Mouse (Mus musculus) limb, embryonic 10.5 days (tissue): ENCODE data around the gene Pid1. TPM values are rescaled to one million over a fixed set of nuclear protein-coding genes. Genes with fewer than 3 reads are reported as not detected.
"Not testable (repeated sequence)": the region's sequence is repeated elsewhere in the genome, so short reads cannot be mapped to it uniquely, and the experiment has no call there.

Source experiments
- DNase-seq: peaks from one replicate; pipeline ENCODE4 v3.0.0-alpha.2; 2017; ENCODE audit warnings: low spot score
- H3K27ac ChIP-seq: fragments of 300-500 bp; sonication (generic); 2 replicates; pipeline ENCODE4 v1.5.1; 2016; ENCODE audit warnings: mild to moderate bottlenecking
- H3K27me3 ChIP-seq: fragments of 300-500 bp; sonication (generic); 2 replicates; pipeline ENCODE4 v1.6.1; 2016; ENCODE audit warnings: low read depth, mild to moderate bottlenecking; ENCODE audit not compliant: poor library complexity, severe bottlenecking
- H3K36me3 ChIP-seq: fragments of 300-500 bp; sonication (generic); 2 replicates; pipeline ENCODE4 v1.6.1; 2016; ENCODE audit warnings: mild to moderate bottlenecking, moderate library complexity
- H3K4me1 ChIP-seq: fragments of 300-500 bp; sonication (generic); 2 replicates; pipeline ENCODE4 v1.6.1; 2016
- H3K4me3 ChIP-seq: fragments of 300-500 bp; sonication (generic); 2 replicates; pipeline ENCODE4 v1.5.1; 2016; ENCODE audit warnings: mild to moderate bottlenecking, moderate library complexity
- H3K9me3 ChIP-seq: fragments of 300-500 bp; sonication (generic); replicated peaks from 2 replicates; pipeline ENCODE4 v1.6.1; 2016; ENCODE audit warnings: mild to moderate bottlenecking
- WGBS: fragments of 180-500 bp; shearing (Covaris S2); methylation state at CpG from one replicate; pipeline ENCODE4 v1.1.7; 2016; 5-methylcytosine and 5-hydroxymethylcytosine counted together
- polyA plus RNA-seq: library from polyadenylated mRNA; unstranded; fragments of >200 nt; fragmentation: Nextera tagmentation; extraction: Ambion mirVana; gene quantifications from 2 replicates; pipeline ENCODE4 v1.2.1, GENCODE M21; 2016

The Pid1 gene
- polyA plus RNA-seq, 1 experiment from 2014 or later, result 3.7 TPM

GRCm38 (mm10) chr1:84347796-84348476 is 16.0 kb downstream of the Pid1 start:
- Histone ChIP-seq H3K36me3 (no peaks in the 10 kb centered on the region), H3K9me3 (no peaks in the 10 kb centered on the region), H3K27me3 (no peaks in the 10 kb centered on the region), H3K4me3 (no peak overlapping the region), H3K27ac (no peak overlapping the region), H3K4me1 (no peaks in the 10 kb centered on the region)
- whole genome bisulfite sequencing, result 73% methylated on average over 3 of the region's 3 CpGs
- DNase-seq, result no peak

- not testable (repeated sequence) for H3K4me3 ChIP-seq
- 45% methylated on average over 3 of the region's 3 CpGs for WGBS
Measured at GRCm38 (mm10) chr1:84332797-84333196, 31.2 kb downstream of the Pid1 start.

GRCm38 (mm10) chr1:84331861-84332260 is 32.1 kb downstream of the Pid1 start:
- not testable (repeated sequence) for H3K36me3 ChIP-seq, H3K4me3 ChIP-seq, H3K27me3 ChIP-seq, H3K4me1 ChIP-seq, H3K9me3 ChIP-seq, H3K27ac ChIP-seq, DNase-seq
- WGBS, result 82% methylated on average over 12 of the region's 12 CpGs

More at GRCm38 (mm10) chr1:84332797-84333196, 31.2 kb downstream of the Pid1 start:
- H3K4me1 ChIP-seq, H3K27ac ChIP-seq, H3K9me3 ChIP-seq, H3K36me3 ChIP-seq, DNase-seq, H3K27me3 ChIP-seq: not testable (repeated sequence)

- peaks cover 7% of the 10 kb centered on the region; the same call in 1 of the 2 replicates for H3K4me1 ChIP-seq
- no peak overlapping the region for H3K4me3 ChIP-seq
- WGBS, result 64% methylated on average over 3 of the region's 3 CpGs
- no peaks in the 10 kb centered on the region for H3K36me3 ChIP-seq
- no peak for DNase-seq
- H3K9me3 ChIP-seq, result no peaks in the 10 kb centered on the region
- no peak overlapping the region for H3K27ac ChIP-seq
- no peaks in the 10 kb centered on the region for H3K27me3 ChIP-seq
Measured at GRCm38 (mm10) chr1:84325309-84325708, 38.7 kb downstream of the Pid1 start.

- H3K27ac ChIP-seq, result no peak overlapping the region
- H3K9me3 ChIP-seq, result no peaks in the 10 kb centered on the region
- no peak for DNase-seq
- no peaks in the 10 kb centered on the region for H3K36me3 ChIP-seq
- peaks cover 7% of the 10 kb centered on the region; the same call in 1 of the 2 replicates for H3K4me1 ChIP-seq
- H3K4me3 ChIP-seq, result no peak overlapping the region
- no peaks in the 10 kb centered on the region for H3K27me3 ChIP-seq
- 88% methylated on average over 4 of the region's 4 CpGs for WGBS
Measured at GRCm38 (mm10) chr1:84321327-84321726, 42.7 kb downstream of the Pid1 start.

GRCm38 (mm10) chr1:84318569-84318968 is 45.4 kb downstream of the Pid1 start:
- H3K27ac ChIP-seq, result no peak overlapping the region
- WGBS, result 96% methylated on average over 1 of the region's 1 CpGs
- no peak overlapping the region for H3K4me3 ChIP-seq
- H3K36me3 ChIP-seq, result no peaks in the 10 kb centered on the region
- no peaks in the 10 kb centered on the region for H3K4me1 ChIP-seq
- no peaks in the 10 kb centered on the region for H3K9me3 ChIP-seq
- DNase-seq, result no peak
- H3K27me3 ChIP-seq, result no peaks in the 10 kb centered on the region

- Histone ChIP-seq H3K9me3 (no peaks in the 10 kb centered on the region), H3K4me3 (no peak overlapping the region), H3K27ac (no peak overlapping the region), H3K36me3 (no peaks in the 10 kb centered on the region), H3K27me3 (no peaks in the 10 kb centered on the region), H3K4me1 (no peaks in the 10 kb centered on the region)
- no peak for DNase-seq
- 95% methylated on average over 1 of the region's 1 CpGs for WGBS
Measured at GRCm38 (mm10) chr1:84317827-84318226, 46.2 kb downstream of the Pid1 start.

GRCm38 (mm10) chr1:84309966-84310460 is 54.0 kb downstream of the Pid1 start:
- H3K9me3 ChIP-seq, result no peaks in the 10 kb centered on the region
- no peak overlapping the region for H3K27ac ChIP-seq
- 76% methylated on average over 2 of the region's 2 CpGs for WGBS
- H3K36me3 ChIP-seq, result no peaks in the 10 kb centered on the region
- no peak for DNase-seq
- H3K27me3 ChIP-seq, result no peaks in the 10 kb centered on the region
- H3K4me3 ChIP-seq, result no peak overlapping the region
- H3K4me1 ChIP-seq, result no peaks in the 10 kb centered on the region

GRCm38 (mm10) chr1:84305713-84306421 is 58.1 kb downstream of the Pid1 start:
- Histone ChIP-seq H3K4me1 (no peaks in the 10 kb centered on the region), H3K9me3 (no peaks in the 10 kb centered on the region), H3K27me3 (no peaks in the 10 kb centered on the region), H3K36me3 (no peaks in the 10 kb centered on the region), H3K27ac (no peak overlapping the region), H3K4me3 (no peak overlapping the region)
- DNase-seq, result no peak
- 80% methylated on average over 16 of the region's 16 CpGs for WGBS

- H3K27me3 ChIP-seq, result no peaks in the 10 kb centered on the region
- no peaks in the 10 kb centered on the region for H3K9me3 ChIP-seq
- no peak for DNase-seq
- no peak overlapping the region for H3K27ac ChIP-seq
- H3K4me3 ChIP-seq, result no peak overlapping the region
- no peaks in the 10 kb centered on the region for H3K36me3 ChIP-seq
- H3K4me1 ChIP-seq, result no peaks in the 10 kb centered on the region
- WGBS, result 82% methylated on average over 3 of the region's 3 CpGs
Measured at GRCm38 (mm10) chr1:84302788-84303187, 61.2 kb downstream of the Pid1 start.

- H3K27me3 ChIP-seq, result no peaks in the 10 kb centered on the region
- H3K9me3 ChIP-seq, result no peaks in the 10 kb centered on the region
- 92% methylated on average over 1 of the region's 1 CpGs for WGBS
- no peak overlapping the region for H3K4me3 ChIP-seq
- H3K27ac ChIP-seq, result no peak overlapping the region
- no peak for DNase-seq
- H3K36me3 ChIP-seq, result no peaks in the 10 kb centered on the region
- no peaks in the 10 kb centered on the region for H3K4me1 ChIP-seq
Measured at GRCm38 (mm10) chr1:84299719-84300118, 64.3 kb downstream of the Pid1 start.

GRCm38 (mm10) chr1:84286682-84287111 is 77.3 kb downstream of the Pid1 start:
- 47% methylated on average over 6 of the region's 6 CpGs for WGBS
- Histone ChIP-seq H3K4me3 (no peak overlapping the region), H3K27me3 (peaks cover 29% of the 10 kb centered on the region), H3K9me3 (no peaks in the 10 kb centered on the region), H3K4me1 (peaks cover 9% of the 10 kb centered on the region), H3K36me3 (no peaks in the 10 kb centered on the region), H3K27ac (no peak overlapping the region)
- peak; percentile 59 for DNase-seq

GRCm38 (mm10) chr1:84285620-84286019 is 78.4 kb downstream of the Pid1 start:
- peaks cover 9% of the 10 kb centered on the region for H3K4me1 ChIP-seq
- 86% methylated on average over 7 of the region's 7 CpGs for WGBS
- H3K27me3 ChIP-seq, result peaks cover 29% of the 10 kb centered on the region
- no peak overlapping the region for H3K4me3 ChIP-seq
- no peaks in the 10 kb centered on the region for H3K36me3 ChIP-seq
- no peaks in the 10 kb centered on the region for H3K9me3 ChIP-seq
- no peak overlapping the region for H3K27ac ChIP-seq
- DNase-seq, result no peak
